Mouse (Mus musculus) kidney, adult 2 months (tissue): ENCODE results near the gene Psmd9. TPM values are rescaled to one million over a fixed set of nuclear protein-coding genes. Genes with fewer than 3 reads are reported as not detected.

Source experiments
- DNase-seq: peaks from one replicate; pipeline ENCODE4 v3.0.0; 2021
- H3K27ac ChIP-seq: fragments of 200-500 bp; 2 replicates; pipeline ENCODE4 v1.5.1; 2012; ENCODE audit warnings: low read depth, low read length, control low read depth, inconsistent platforms; ENCODE audit not compliant: insufficient read depth
- H3K27me3 ChIP-seq: fragments of 200-500 bp; replicated peaks from 2 replicates; pipeline ENCODE4 v1.6.1; 2012; ENCODE audit warnings: mild to moderate bottlenecking, moderate library complexity, low read length, inconsistent platforms; ENCODE audit not compliant: control insufficient read depth, insufficient read depth
- H3K36me3 ChIP-seq: fragments of 200-500 bp; 2 replicates; pipeline ENCODE4 v1.6.1; 2012; ENCODE audit warnings: mild to moderate bottlenecking, moderate library complexity, low read length, inconsistent platforms; ENCODE audit not compliant: control insufficient read depth, insufficient read depth
- H3K4me1 ChIP-seq: fragments of 200-500 bp; 2 replicates; pipeline ENCODE4 v1.6.1; 2011; ENCODE audit warnings: low read length; ENCODE audit not compliant: control insufficient read depth, insufficient read depth
- H3K4me3 ChIP-seq: fragments of 200-500 bp; 2 replicates; pipeline ENCODE4 v1.5.1; 2011; ENCODE audit warnings: mild to moderate bottlenecking, low read depth, low read length, control low read depth; ENCODE audit not compliant: insufficient read depth
- CTCF ChIP-seq: fragments of 200-500 bp; conservative IDR thresholded peaks from 2 replicates; pipeline ENCODE4 v1.5.1; 2011; ENCODE audit warnings: low read depth, mild to moderate bottlenecking, control low read depth, low read length, moderate library complexity, mixed read lengths; ENCODE audit not compliant: insufficient read depth, insufficient read length
- POLR2A ChIP-seq: fragments of 200-500 bp; IDR thresholded peaks from one replicate; pipeline ENCODE4 v1.6.1; 2011; ENCODE audit warnings: low read depth, low read length, control low read depth
- WGBS: fragments of 180-500 bp; shearing (Covaris S2); methylation state at CpG from one replicate; pipeline ENCODE4 v1.1.7; 2018; 5-methylcytosine and 5-hydroxymethylcytosine counted together
- polyA plus RNA-seq: library from polyadenylated mRNA; depleted of rRNA; stranded (reverse); fragments of >200 nt; gene quantifications from 2 replicates; pipeline ENCODE4 v1.2.3, GENCODE M21; 2012

The Psmd9 gene
- polyA plus RNA-seq, 1 experiment, result 35.1 TPM

DNA sequence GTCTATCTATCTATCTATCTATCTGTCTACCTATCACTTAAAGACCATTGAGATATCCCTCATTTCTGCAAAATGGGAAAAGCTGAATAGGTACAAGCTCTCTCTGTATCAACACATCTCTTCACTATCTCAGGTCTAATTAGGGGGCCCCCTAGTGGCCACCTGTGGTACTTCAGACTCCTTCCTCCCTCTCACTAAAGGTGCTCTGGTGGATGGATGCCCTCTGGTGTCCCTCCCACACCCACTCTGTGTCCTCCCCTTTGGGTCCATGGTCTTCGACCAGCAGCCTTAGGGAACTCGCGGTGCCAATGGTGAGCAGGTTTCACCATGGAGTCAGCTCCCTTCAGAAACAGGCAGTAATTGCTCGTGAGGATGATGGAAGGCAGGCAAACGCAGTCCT is 89.8 kb downstream of the Psmd9 start:
- Histone ChIP-seq H3K4me3 (no peak overlapping the region), H3K27me3 (no peaks in the 10 kb centered on the region), H3K4me1 (no peaks in the 10 kb centered on the region), H3K36me3 (no peaks in the 10 kb centered on the region), H3K27ac (no peak overlapping the region)
- WGBS, result 50% methylated on average over 5 of the region's 5 CpGs
- peak; percentile 64 for TF ChIP-seq CTCF
- TF ChIP-seq POLR2A, result no peak
- peak; percentile 75 for DNase-seq

DNA sequence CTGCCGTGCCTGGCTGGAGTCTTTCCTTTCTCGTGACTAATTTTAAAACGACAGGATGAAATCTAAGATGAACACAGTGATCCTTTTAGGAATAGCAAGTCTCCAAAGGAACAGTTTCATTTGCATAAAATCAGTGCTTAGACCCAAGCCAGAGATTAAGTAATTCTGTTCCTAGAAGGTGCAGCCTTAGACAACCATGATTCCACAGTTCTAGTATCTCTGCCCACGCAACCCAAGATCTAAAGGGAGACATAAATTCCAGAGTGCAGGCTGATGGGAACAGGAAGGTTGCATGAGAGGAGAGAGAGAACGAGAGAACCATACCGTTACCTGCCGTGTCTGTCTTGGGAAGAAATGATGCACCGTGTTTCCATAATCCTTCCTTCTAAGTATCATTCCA is 91.5 kb downstream of the Psmd9 start:
- WGBS, result 68% methylated on average over 8 of the region's 8 CpGs
- Histone ChIP-seq H3K27me3 (no peaks in the 10 kb centered on the region), H3K36me3 (no peaks in the 10 kb centered on the region), H3K4me1 (no peaks in the 10 kb centered on the region), H3K27ac (no peak overlapping the region), H3K4me3 (no peak overlapping the region)
- DNase-seq, result no peak
- TF ChIP-seq POLR2A, result no peak
- no peak for TF ChIP-seq CTCF

DNA sequence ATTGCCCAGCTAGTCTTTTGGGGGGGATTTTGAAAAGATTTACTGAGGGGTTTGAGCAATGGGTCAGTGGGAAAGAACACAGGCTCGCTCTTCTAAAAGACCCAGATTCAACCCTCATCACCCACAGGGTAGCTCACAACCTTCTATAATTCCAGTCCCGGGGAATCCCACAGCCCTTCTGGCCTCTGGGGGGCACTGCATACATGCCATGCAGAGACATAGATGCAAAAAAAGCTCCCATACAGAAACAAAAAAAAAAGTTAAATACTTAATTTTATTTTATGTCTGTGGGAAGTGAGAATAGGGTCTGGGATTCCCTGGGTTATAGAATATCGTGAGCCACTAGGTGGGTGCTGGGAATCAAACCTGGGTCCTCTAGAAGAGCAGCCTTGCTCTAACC is 97.7 kb downstream of the Psmd9 start:
- no peak for DNase-seq
- no peak overlapping the region for H3K4me3 ChIP-seq
- no peak overlapping the region for H3K27ac ChIP-seq
- no peaks in the 10 kb centered on the region for H3K27me3 ChIP-seq
- no peaks in the 10 kb centered on the region for H3K36me3 ChIP-seq
- 80% methylated on average over 3 of the region's 3 CpGs for WGBS
- no peaks in the 10 kb centered on the region for H3K4me1 ChIP-seq
- no peak for TF ChIP-seq POLR2A

DNA sequence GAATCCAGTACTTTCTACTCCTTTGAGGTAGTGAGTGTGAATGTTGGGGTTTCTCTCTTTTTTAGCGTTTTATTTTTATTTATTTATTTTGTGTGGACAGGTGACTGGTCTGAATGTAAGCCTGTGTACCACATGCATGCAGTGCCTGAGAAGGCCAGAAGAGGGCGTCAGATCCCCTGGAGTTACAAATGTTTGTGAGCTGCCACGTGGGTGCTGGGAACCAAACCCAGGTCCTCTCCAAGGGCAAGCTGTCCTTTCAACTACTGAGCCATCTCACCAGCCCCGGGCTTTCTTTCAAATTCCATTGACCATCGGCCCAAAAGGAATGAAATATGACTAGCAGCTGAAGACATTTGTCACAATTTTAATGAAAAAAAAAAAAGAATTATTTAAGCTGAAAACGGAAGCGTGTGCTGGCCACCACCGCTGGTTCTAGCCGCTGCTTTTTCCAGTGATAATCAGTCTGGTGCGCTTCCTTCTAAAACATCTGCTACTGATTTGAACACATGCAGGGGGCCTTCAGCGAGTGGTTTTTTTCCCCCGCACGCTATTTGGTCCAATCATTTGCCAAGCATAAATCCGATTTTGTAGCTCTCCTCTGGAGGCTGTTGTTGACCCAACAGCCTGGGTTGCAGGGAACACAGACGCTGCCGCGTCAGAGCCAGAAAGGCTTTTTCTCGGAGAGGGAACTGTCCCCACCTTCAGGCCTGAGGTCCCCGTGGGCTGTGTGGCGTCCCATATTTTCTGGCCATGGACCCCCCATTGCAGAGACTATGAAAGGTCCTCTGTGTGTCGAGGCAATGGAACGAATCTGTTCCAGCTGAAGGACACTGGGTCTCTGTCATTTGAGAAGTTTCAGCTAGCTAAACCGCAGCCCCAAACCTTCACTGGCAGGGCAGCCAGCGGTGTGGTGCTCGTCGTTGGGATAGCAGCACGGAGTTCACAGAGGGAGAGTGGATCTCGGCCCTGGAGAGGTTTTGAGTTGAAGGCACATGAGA is 99.6 kb downstream of the Psmd9 start:
- WGBS, result 73% methylated on average over 28 of the region's 28 CpGs
- H3K36me3 ChIP-seq, result no peaks in the 10 kb centered on the region
- TF ChIP-seq POLR2A (no peak), CTCF (no peak)

DNA sequence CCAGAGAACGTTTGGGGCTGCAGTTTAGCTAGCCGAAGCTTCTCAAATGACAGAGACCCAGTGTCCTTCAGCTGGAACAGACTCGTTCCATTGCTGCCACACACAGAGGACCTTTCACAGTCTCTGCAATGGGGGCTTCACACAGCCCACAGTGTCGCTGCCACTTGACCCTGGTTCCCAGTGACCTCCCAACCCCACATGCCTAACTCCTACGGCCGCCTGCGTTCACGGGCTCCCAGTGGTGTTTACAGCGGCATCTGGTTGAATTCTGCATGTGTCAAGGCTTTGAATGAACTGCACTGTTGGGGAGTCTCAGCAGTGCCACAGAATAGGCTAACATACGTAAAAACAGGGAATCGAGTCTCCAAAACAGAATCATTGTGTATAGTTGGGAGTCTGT is 101.7 kb downstream of the Psmd9 start:
- TF ChIP-seq CTCF (no peak), POLR2A (no peak)
- no peaks in the 10 kb centered on the region for H3K36me3 ChIP-seq
- WGBS, result 39% methylated on average over 11 of the region's 11 CpGs

More for the DNA sequence above, 99.6 kb downstream of the Psmd9 start:
- DNase-seq, result no peak
- H3K27ac ChIP-seq, result no peak overlapping the region
- no peak overlapping the region for H3K4me3 ChIP-seq
- no peaks in the 10 kb centered on the region for H3K27me3 ChIP-seq
- no peaks in the 10 kb centered on the region for H3K4me1 ChIP-seq

DNA sequence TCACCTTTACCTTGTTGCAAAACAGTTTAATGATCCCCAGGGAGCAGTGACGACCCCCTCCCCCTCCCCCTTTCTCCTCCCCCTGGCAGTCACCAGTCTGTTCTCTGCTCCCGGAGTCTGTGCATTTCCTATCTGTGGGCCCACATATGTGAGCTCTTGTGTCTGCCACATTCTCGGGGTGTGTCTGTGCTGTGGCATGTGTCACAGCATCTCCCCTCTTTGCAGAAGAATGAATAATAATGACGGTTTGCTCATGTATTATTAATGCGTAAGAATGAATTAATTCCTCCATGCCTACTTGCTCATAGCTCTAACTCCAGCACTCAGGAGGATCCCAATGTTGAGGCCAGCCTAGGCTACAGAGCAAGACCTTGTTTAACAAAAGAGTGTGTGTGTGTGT is 103.7 kb downstream of the Psmd9 start:
- Histone ChIP-seq H3K36me3 (no peaks in the 10 kb centered on the region), H3K4me1 (no peaks in the 10 kb centered on the region), H3K4me3 (no peak overlapping the region), H3K27ac (no peak overlapping the region), H3K27me3 (no peaks in the 10 kb centered on the region)
- no peak for DNase-seq
- TF ChIP-seq CTCF (no peak), POLR2A (no peak)
- WGBS, result 77% methylated on average over 5 of the region's 5 CpGs

More for the DNA sequence above, 101.7 kb downstream of the Psmd9 start:
- Histone ChIP-seq H3K27ac (no peak overlapping the region), H3K27me3 (no peaks in the 10 kb centered on the region), H3K4me3 (no peak overlapping the region), H3K4me1 (no peaks in the 10 kb centered on the region)
- DNase-seq, result no peak

DNA sequence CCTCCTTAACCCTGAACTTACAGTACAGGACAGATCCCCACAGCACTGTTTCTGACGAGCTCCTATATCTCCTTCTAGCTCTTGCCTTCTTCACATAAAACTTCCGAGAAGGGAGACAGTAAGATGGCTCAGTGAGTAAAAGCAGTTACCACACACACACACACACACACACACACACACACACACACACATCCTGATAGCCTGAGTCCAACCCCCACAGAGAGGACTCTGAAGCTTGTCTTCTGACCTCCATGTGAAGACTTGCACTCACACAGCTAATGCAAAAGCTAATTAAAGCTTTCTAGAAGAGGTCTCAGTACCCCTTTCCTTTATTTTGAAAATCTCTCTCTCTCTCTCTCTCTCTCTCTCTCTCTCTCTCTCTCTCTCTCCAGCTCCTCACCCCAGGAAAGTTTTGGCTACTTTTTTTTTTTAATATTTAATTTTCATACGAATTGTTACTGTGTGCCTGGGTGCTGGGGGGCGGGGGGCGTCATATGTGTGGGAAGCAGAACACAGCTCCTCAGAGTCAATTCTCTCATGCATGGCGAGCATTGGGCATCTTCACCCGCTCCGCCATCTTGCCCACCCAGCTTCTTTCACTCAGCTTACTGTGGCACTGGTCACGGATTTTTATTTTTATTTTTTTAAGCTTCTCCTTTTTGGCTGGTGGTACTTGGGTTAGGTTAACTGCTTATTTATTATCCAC is 107.6 kb downstream of the Psmd9 start:
- 75% methylated on average over 9 of the region's 9 CpGs for WGBS
- H3K36me3 ChIP-seq, result no peaks in the 10 kb centered on the region
- TF ChIP-seq CTCF (no peak), POLR2A (no peak)
- no peak overlapping the region for H3K27ac ChIP-seq
- H3K4me1 ChIP-seq, result no peaks in the 10 kb centered on the region
- H3K27me3 ChIP-seq, result no peaks in the 10 kb centered on the region
- no peak overlapping the region for H3K4me3 ChIP-seq
- no peak for DNase-seq
